ENCODE assay signal across 25 mouse cellular contexts in genomic region chr6:147187710-147188109, GRCm38 (mm10).
DNase-seq lines count a peak whose midpoint lies in the region; ATAC-seq lines count a peak whose summit lies in the region.
"Had no signal": no experiment of that assay in that cellular context is flagged by ENCODE, and none has a peak within 500 bp of the region (broad histone marks: within the 10 kb centered on the region; RNA-seq: fewer than 3 reads in every experiment).

No protein-coding gene starts in this region.

- H3K27me3 ChIP-seq in heart, embryonic 11.5 days (ENCODE audit: control insufficient read depth, insufficient read depth, low read length) = no peaks in the 10 kb centered on the region
- H3K27me3 ChIP-seq in neural tube, embryonic 11.5 days (ENCODE audit: control insufficient read depth, insufficient read depth, low read length) = no peaks in the 10 kb centered on the region
- H3K27me3 ChIP-seq in forebrain, embryonic 15.5 days = no peaks in the 10 kb centered on the region
- H3K27me3 ChIP-seq in forebrain, embryonic 13.5 days = no peaks in the 10 kb centered on the region
- H3K27me3 ChIP-seq: heart, embryonic 13.5 days; hindbrain, embryonic 12.5 days; hindbrain, embryonic 15.5 days had no signal

- no peaks in the 10 kb centered on the region for H3K36me3 ChIP-seq in heart, embryonic 11.5 days (ENCODE audit: control insufficient read depth, insufficient read depth, low read length)
- no peaks in the 10 kb centered on the region for H3K36me3 ChIP-seq in neural tube, embryonic 11.5 days (ENCODE audit: control insufficient read depth, insufficient read depth, low read length)
- no peaks in the 10 kb centered on the region for H3K36me3 ChIP-seq in forebrain, embryonic 15.5 days
- H3K36me3 ChIP-seq in forebrain, embryonic 13.5 days (ENCODE audit: poor library complexity, severe bottlenecking) = no peaks in the 10 kb centered on the region
- H3K36me3 ChIP-seq: forebrain, embryonic 10.5 days; heart, embryonic 13.5 days; hindbrain, embryonic 12.5 days; hindbrain, embryonic 15.5 days had no signal

- H3K4me2 ChIP-seq in heart, embryonic 11.5 days = no peak overlapping the region
- H3K4me2 ChIP-seq in neural tube, embryonic 11.5 days (ENCODE audit: low read depth) = no peak overlapping the region
- H3K4me2 ChIP-seq in forebrain, embryonic 15.5 days (replicated peaks) = no peak overlapping the region
- no peak overlapping the region for H3K4me2 ChIP-seq in forebrain, embryonic 13.5 days
- H3K4me2 ChIP-seq: heart, embryonic 13.5 days; hindbrain, embryonic 12.5 days; hindbrain, embryonic 15.5 days had no signal

- no peaks in the 10 kb centered on the region for H3K9me3 ChIP-seq in heart, embryonic 11.5 days (replicated peaks; ENCODE audit: control insufficient read depth, low read length)
- H3K9me3 ChIP-seq in neural tube, embryonic 11.5 days (ENCODE audit: control insufficient read depth, low read length) = no peaks in the 10 kb centered on the region
- H3K9me3 ChIP-seq in forebrain, embryonic 15.5 days = no peaks in the 10 kb centered on the region
- no peaks in the 10 kb centered on the region for H3K9me3 ChIP-seq in forebrain, embryonic 13.5 days (replicated peaks)
- H3K9me3 ChIP-seq: forebrain, embryonic 10.5 days; heart, embryonic 13.5 days; hindbrain, embryonic 12.5 days; hindbrain, embryonic 15.5 days had no signal

- no peak overlapping the region for H3K4me3 ChIP-seq in heart, embryonic 11.5 days (ENCODE audit: low read depth, low read length)
- no peak overlapping the region for H3K4me3 ChIP-seq in neural tube, embryonic 11.5 days (ENCODE audit: low read depth, low read length)
- H3K4me3 ChIP-seq in forebrain, embryonic 15.5 days = no peak overlapping the region
- H3K4me3 ChIP-seq in forebrain, embryonic 13.5 days = no peak overlapping the region
- H3K4me3 ChIP-seq: forebrain, embryonic 10.5 days; heart, embryonic 13.5 days; hindbrain, embryonic 12.5 days; hindbrain, embryonic 15.5 days had no signal

- H3K27ac ChIP-seq in heart, embryonic 11.5 days (ENCODE audit: low read depth, low read length) = no peak overlapping the region
- 0 out of 2 replicates have a peak overlapping the region, but pooled peaks have one; percentile 3 for H3K27ac ChIP-seq in neural tube, embryonic 11.5 days (ENCODE audit: low read depth, low read length)
- no peak overlapping the region for H3K27ac ChIP-seq in forebrain, embryonic 15.5 days (replicated peaks)
- no peak overlapping the region for H3K27ac ChIP-seq in forebrain, embryonic 13.5 days
- H3K27ac ChIP-seq: forebrain, embryonic 10.5 days; heart, embryonic 13.5 days; hindbrain, embryonic 12.5 days; hindbrain, embryonic 15.5 days had no signal

- no peaks in the 10 kb centered on the region for H3K4me1 ChIP-seq in heart, embryonic 11.5 days (ENCODE audit: control insufficient read depth, insufficient read depth, low read length)
- no peaks in the 10 kb centered on the region for H3K4me1 ChIP-seq in neural tube, embryonic 11.5 days (ENCODE audit: control insufficient read depth, insufficient read depth, low read length)
- H3K4me1 ChIP-seq in forebrain, embryonic 15.5 days = no peaks in the 10 kb centered on the region
- H3K4me1 ChIP-seq in forebrain, embryonic 13.5 days = no peaks in the 10 kb centered on the region
- H3K4me1 ChIP-seq: forebrain, embryonic 10.5 days; heart, embryonic 13.5 days had no signal

- H3K9ac ChIP-seq in heart, embryonic 11.5 days (ENCODE audit: low read depth, low read length) = no peak overlapping the region
- no peak overlapping the region for H3K9ac ChIP-seq in neural tube, embryonic 11.5 days (ENCODE audit: low read length)
- H3K9ac ChIP-seq in forebrain, embryonic 15.5 days (replicated peaks) = no peak overlapping the region
- no peak overlapping the region for H3K9ac ChIP-seq in forebrain, embryonic 13.5 days
- H3K9ac ChIP-seq: heart, embryonic 13.5 days; hindbrain, embryonic 12.5 days; hindbrain, embryonic 15.5 days had no signal

- 79% methylated on average over 5 of the region's 5 CpGs for WGBS in heart, embryonic 11.5 days (ENCODE audit: insufficient replicate concordance)
- 72% methylated on average over 5 of the region's 5 CpGs for WGBS in neural tube, embryonic 11.5 days
- 70% methylated on average over 5 of the region's 5 CpGs for WGBS in forebrain, embryonic 15.5 days
- 77% methylated on average over 5 of the region's 5 CpGs for WGBS in forebrain, embryonic 13.5 days

- DNase-seq in heart, adult 11 months = peak; percentile 52
- DNase-seq in neural tube, embryonic 11.5 days (ENCODE audit: low spot score) = no peak
- no peak for DNase-seq in neural tube, embryonic 10.5 days (ENCODE audit: extremely low spot score, low spot score)
- DNase-seq: adrenal gland, adult 2 months; adrenal gland, postnatal 14 days; cerebellum, adult 11-12 months; cerebellum, adult 8-10 months; cerebellum, postnatal 10 days; cerebellum, postnatal 36 days; gastrocnemius, postnatal 10 days; gastrocnemius, postnatal 36 days; heart, postnatal 14 days; heart, postnatal 4 days had no signal

- ATAC-seq in heart, embryonic 11.5 days (replicated peaks; ENCODE audit: insufficient number of reproducible peaks, low FRiP score, low TSS enrichment) = no peak
- ATAC-seq in neural tube, embryonic 11.5 days (ENCODE audit: insufficient read depth, low FRiP score, low TSS enrichment) = no peak
- ATAC-seq in common myeloid progenitor, adult 5-6 weeks (replicated peaks; ENCODE audit: low read depth, poor library complexity, severe bottlenecking) = peak; percentile 71
- 0 out of 2 replicates have a peak, but pooled peaks have one; percentile 16 for ATAC-seq in megakaryocyte-erythroid progenitor cell, adult 5-6 weeks (replicated peaks; ENCODE audit: low FRiP score, low TSS enrichment, poor library complexity, severe bottlenecking)
- no peak for ATAC-seq in forebrain, embryonic 15.5 days (replicated peaks)
- no peak for ATAC-seq in forebrain, embryonic 13.5 days
- ATAC-seq: CD4-positive, CD25-positive, alpha-beta regulatory T cell, adult 4 months; forebrain, embryonic 16.5 days; intestine, postnatal 0 days had no signal

Comparison
In these comparisons a context has a peak if more than half of its experiments do, and no peak if none do; other contexts are left out.
1. ATAC-seq: peak in common myeloid progenitor, adult 5-6 weeks (single experiment) and megakaryocyte-erythroid progenitor cell, adult 5-6 weeks (single experiment); none in heart, embryonic 11.5 days (single experiment), neural tube, embryonic 11.5 days (single experiment), forebrain, embryonic 15.5 days (single experiment) and forebrain, embryonic 13.5 days (single experiment).